ENCODE assay signal across 8 mouse cellular contexts in genomic region chr6:122308505-122309393, GRCm38 (mm10). TPM values are rescaled to one million over a fixed set of nuclear protein-coding genes. Genes with fewer than 3 reads are reported as not detected.
DNase-seq lines count a peak whose midpoint lies in the region; ATAC-seq lines count a peak whose summit lies in the region.

TSS of gene M6pr (plus strand) at chr6:122308720.

- peaks cover 14% of the 10 kb centered on the region for H3K36me3 ChIP-seq in hindbrain, embryonic 12.5 days

- under 1% methylated on average over 49 of the region's 49 CpGs for WGBS in hindbrain, embryonic 12.5 days

- H3K27ac ChIP-seq in hindbrain, embryonic 12.5 days, result peak within 1 kb of the TSS; percentile 58

- H3K4me2 ChIP-seq in hindbrain, embryonic 12.5 days (replicated peaks), result peak within 1 kb of the TSS; percentile 74

- H3K4me3 ChIP-seq in hindbrain, embryonic 12.5 days, result peak within 1 kb of the TSS; percentile 65

- H3K9me3 ChIP-seq in hindbrain, embryonic 12.5 days (replicated peaks), result no peaks in the 10 kb centered on the region

- ATAC-seq in hindbrain, embryonic 12.5 days (ENCODE audit: low FRiP score), result peak; percentile 99

- H3K4me1 ChIP-seq in hindbrain, embryonic 12.5 days, result peaks cover 23% of the 10 kb centered on the region

- no peaks in the 10 kb centered on the region for H3K27me3 ChIP-seq in hindbrain, embryonic 12.5 days

- peak within 1 kb of the TSS; percentile 75 for H3K9ac ChIP-seq in hindbrain, embryonic 12.5 days

- DNase-seq in NIH3T3 (ENCODE audit: low read depth), result peak; percentile 99
- peak; percentile 95 to 97 for DNase-seq in cerebellum, postnatal 10 days
- peak; percentile 95 to 99 for DNase-seq in frontal cortex, postnatal 10 days (ENCODE audit: low spot score in 2 of 2)
- peak; percentile 95 to 99 for DNase-seq in layer of hippocampus, postnatal 14 days (ENCODE audit: low spot score in 2 of 2)
- peak; percentile 91 for DNase-seq in lung, postnatal 14 days
- peak; percentile 92 for DNase-seq in retina, adult 2 months (ENCODE audit: low read depth, low spot score)
- peak; percentile 91 to 97 for DNase-seq in thymus, postnatal 36 days

RNA-seq across cellular contexts. Expression of gene M6pr, which starts in this region (rescaled TPM):
- 68.7 and 70.4 TPM in 2 replicates for polyA plus RNA-seq in hindbrain, embryonic 12.5 days (2016; fragmentation: Nextera tagmentation; extraction: Ambion mirVana)
- total RNA-seq in layer of hippocampus, postnatal 14 days (2021), result 10 to 100 TPM; 55.3 to 57.5 TPM

Comparison
In these comparisons a context has a peak if more than half of its experiments do, and no peak if none do; other contexts are left out.
1. Peak in every context shown above with its lines: DNase-seq, ATAC-seq, H3K4me3 ChIP-seq and H3K27ac ChIP-seq.